Mouse (Mus musculus) adrenal gland, postnatal 14 days (tissue): ENCODE data around the gene Kctd15. TPM values are rescaled to one million over a fixed set of nuclear protein-coding genes. Genes with fewer than 3 reads are reported as not detected.
A peak's percentile ranks its signal among the peaks of the same experiment; 100 is the strongest.

ENCODE experiments used
- DNase-seq: peaks from one replicate; pipeline ENCODE4 v3.0.0; 2021; ENCODE audit warnings: mixed read lengths
- total RNA-seq: library from RNA; stranded (reverse); gene quantifications from 2 replicates; pipeline ENCODE4 v1.2.3, GENCODE M21; 2021

Kctd15 gene
- total RNA-seq, 1 experiment from 2014 or later, result 14.5 TPM

DNA sequence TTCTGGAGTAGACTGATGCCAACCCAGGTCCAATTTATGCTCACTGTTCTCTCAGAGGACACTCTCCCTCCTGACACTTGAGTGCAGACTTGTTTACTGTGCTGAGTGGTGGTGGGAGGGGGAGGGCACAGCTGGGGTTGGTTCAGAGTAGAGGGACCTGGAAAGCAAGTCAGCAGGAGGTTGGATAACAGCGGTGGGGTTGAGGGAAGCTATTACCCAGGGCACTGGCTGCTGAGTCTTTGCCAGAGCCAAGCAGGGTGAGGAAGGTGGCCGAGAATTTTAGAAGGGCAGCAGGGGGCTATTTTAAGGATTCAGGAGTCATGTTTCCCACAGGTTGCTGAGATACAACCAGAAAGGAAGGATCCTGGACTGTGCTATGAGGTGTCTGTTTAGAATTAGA is 36.1 kb downstream of the Kctd15 start:
- no peak for DNase-seq

DNA sequence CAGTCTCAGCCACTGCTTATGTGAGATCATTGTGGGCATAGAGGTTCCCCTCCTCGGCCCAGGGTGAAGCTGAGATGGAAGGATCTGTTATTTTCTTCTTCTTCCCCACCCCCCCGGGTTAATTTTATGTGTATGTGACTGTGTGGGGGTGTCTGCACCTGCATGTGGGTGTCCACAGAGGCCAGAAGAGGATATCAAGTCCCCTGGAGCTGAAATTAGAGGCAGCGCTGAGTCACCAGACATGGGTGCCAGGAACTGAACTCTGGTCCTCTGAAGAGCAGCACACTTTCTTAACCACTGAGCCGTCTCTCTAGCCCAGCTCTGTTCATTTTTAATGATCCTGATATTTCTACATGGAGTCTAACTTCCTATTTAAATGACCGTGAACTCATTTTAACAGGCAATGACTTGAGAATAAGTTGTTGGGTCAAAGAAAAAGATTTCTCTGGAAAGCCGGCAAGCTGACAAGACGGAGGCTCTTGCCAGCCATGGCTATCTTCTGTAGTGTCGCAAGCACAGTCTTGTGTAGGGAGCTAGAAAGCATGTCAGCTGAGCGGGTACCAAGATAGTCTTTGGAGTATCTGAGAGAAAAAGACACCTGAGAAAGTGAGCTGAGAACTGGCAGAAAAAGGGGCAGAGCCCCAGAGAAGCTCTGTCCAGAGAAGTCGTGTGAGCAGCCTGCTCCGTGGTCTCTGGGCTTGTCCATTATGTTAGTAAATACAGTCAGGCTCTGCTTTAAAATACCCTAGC is 38.2 kb downstream of the Kctd15 start:
- DNase-seq, result no peak

DNA sequence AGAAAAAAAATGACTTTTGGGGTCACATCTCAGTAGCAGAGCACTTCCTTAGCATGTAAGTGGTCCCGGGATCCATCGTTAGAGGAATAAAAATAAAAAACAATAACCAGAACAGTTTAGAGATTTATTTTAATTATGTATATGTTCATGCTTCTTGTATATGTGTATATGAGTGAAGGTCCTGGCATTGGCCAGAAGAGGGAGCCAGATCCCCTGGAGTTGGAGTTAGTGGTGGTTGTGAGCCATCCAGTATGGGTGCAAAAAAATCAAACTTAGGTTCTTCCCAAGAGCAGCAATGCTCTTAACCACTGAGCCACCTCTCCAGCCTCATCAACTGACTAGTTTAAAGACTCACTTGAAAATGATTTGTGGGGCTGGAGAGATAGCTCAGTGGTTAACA is 40.3 kb downstream of the Kctd15 start:
- peak; percentile 44 for DNase-seq

DNA sequence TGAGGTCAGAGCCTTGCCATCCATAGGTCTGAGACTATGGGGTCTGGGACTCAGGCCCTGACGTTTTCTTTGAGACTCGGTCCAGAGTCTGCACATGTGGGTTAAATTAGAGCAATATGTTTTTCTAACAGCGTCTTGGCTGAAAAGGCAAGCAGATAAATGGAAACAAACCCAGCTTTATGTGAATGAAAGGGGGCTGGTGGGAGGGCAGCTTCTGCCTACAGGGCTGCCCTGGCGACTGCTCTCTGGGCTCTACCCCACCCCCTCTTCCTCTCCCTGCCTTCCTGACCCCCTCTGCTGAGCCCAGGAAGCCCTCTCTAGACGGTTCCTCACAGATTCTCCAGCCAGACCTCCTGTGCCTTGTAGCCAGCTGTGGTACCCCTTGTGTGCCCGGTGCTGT is 46.1 kb downstream of the Kctd15 start:
- DNase-seq, result no peak

DNA sequence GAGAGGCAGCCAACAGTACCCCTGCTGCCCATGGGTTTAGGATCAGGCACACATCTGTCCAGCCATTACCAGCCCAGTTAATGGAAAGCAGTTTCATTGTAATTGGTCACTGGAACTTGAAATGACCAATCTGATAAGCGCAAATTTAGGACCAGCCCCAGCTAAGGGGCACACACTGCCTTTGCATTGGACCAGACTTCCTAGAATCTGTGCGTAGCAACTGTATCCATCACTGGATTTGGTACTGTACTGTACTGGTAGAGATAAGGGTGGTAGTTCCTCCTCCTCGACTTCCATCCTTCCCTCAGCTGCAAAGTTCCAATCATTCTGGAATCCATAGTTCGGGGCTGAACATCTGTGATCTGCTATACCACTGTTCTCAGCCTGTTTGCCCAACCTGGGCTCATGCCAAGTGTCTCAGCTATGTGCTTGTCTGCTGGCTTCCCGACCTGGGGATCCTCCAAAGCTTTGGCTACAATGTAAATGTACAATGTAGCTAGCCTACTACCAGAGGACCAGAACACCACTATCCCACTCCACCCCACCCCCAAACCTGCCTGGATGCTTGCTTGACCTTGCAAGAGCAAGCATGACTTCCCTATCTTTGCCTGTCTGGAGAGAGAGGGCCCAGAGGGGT is 49.1 kb downstream of the Kctd15 start:
- no peak for DNase-seq

DNA sequence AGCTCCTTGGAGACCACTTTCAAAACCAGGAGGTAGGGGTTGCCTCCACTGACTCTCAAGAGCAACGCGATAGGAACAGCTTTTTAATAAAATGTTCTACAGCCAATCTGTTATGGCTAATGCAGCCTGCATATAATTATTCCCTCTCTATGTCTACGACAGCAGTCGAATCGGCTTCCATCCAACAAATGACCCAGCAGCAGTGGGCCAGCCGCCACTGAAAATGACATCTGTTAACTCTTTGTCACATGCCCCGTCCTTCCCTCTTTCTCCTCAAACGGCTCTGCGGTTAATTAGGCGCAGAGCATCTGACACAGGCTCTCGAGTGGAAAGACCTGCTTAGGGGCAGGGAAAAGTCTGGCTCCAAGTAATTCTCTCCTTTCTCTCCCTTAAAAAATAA is 49.8 kb downstream of the Kctd15 start:
- peak; percentile 20 for DNase-seq

DNA sequence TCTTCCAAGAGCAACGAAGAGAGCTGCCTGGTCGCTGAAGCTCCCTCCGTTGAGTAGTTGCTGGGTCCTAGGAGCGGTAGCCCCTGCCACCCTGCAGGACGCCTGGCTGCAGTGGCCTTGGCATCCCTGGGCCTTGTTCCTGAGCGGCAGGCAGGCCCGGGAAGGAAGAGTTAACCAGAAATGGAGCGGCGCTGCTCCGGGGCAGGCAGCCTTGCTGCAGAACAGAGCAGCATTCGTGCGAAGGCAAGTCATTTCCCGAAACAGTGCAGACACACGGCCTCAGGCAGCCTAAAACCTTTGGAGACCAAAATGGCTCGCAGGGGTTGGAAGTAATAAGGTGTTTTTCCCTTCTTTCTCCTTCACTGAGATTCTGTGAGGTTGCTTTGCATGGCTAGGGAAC is 50.5 kb downstream of the Kctd15 start:
- DNase-seq, result peak; percentile 20

DNA sequence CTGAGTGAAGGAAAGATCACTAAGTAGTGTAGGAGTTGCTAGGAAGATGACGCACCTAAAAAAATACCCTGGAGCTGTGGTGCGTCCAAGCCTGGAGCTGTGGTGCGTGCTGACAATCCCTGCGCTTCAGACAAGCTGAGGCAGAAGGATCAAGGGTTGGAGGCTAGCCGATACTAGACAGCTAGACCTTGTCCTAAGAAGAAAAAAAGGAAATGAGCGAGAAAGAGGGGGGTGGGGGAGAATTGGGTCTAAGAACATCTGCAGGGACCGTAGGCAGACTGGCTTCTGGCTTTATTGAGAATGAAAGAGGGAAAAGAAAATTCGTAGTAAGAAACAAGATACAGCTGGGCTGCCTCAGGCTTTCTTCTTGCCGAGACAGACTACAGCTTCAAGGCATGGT is 58.0 kb downstream of the Kctd15 start:
- DNase-seq, result no peak

DNA sequence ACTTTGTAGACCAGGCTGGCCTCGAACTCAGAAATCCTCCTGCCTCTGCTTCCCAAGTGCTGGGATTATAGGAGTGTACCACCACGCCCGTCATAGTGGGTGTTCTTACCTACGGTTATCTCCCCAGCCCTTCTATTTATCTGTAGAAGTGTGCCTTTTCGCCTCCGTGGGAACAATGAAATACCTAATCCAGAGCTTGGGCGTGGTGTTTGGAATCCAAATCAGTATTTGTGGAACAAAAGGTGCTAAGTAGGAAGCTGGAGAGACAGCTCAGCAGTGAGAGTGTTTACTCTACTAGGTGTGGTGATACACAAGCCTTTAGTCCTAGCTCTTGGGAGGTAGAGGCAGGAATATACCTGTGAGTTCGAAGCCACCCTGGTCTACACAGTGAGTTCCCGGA is 58.5 kb downstream of the Kctd15 start:
- DNase-seq, result no peak

DNA sequence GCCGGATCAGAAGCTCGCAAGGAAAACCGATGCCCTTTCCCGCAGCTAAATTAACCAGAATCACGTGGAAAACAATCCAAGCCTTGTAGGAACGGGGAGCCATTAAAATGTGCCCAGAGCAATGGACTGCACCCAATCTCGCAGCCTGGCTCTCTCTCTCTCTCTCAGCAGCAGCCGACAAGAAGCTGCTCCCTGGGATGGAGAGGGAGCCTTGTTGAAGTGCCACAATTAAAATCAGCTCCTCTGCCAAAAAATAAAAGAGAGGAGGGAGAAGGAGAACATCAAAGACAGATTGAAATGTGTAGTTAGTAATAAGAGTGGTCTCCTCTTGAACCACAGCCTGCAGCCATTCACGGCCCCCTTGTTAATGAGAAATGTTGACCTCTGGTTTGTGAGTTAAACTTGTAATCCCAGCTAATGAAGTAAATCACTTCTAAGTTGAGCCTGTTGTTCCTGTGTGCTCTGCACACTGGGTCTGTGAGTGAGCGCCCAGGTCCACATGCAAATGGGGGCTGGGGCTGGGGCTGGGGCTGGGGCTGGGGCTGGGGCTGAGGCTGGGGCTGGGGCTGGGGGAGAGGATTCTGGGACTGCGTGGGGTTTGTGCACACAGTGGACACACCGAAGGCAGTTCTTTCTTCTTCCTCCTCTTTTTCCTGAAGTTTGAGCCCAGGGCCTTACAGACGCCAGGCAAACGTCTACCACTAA is 59.8 kb downstream of the Kctd15 start:
- DNase-seq, result no peak

DNA sequence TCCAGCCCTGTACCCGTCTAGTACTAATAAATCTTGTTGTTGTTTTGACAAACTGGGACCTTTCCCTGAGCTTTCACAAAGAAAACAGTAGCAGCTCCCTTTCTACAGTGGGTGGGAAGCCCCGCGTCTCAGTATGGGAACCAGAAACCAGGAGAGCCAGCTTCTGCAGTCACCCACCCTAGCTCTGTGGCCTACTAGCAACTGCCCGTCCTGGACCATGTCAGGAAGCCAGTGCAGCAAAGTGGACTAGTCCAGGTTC is 61.3 kb downstream of the Kctd15 start:
- DNase-seq, result no peak

DNA sequence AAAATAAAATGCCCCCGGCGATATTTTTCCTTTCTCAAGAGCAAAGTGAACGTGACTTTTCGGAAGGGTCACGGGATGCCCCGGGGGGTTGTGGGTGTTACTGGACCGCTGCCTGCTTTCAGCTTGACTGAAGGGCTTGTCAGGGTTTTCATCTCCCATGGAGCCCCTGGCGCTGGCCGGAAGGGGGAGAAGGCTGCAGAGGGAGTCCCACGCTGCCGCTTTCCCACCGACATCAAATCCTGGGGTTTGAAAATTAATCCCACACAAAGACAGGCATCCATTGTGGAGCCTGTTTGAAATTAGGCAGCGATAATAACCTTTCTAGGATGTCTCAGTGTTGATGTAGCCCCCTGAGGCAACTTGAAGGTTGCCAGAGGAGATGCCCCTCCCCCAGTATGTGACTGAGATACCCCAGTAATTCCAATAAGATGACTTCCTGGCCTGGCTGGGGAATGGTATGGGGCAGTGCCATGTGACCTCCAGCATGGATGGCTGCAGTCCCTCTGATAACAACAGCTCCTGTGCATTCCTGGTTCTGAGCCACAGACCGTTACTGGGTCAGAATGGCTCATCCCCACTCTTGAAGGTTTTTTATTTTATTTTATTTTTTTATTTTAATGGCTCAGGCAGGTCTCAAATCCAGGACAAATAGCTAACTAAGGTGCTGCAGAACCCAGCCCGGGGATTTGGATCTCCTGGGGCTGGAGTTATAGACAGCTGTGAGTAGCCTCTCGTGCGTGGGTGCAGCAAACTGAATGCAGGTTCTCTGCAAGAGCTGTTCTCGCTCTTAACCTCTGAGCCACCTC is 61.8 kb downstream of the Kctd15 start:
- peak; percentile 68 for DNase-seq

DNA sequence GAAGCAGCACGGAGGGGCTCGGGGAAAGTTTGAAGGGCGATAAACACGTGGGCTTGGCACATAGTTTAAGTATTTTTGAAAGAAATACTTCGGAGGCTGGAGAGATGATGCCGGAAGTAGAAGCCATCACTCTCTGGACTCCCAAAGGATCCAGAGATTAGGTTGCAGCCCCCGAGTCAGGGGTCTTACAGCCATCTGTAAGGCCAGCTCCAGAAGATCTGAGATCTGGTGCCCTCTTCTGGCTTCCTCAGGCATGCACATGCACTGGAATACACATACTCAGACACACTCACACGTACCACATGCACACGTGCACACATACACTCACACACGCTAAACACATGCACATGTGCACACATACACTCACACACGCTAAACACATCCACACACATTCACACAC is 65.8 kb downstream of the Kctd15 start:
- DNase-seq, result no peak

Other genes with a start within 250 kb of the Kctd15 start
- 3.8 and 7.0 TPM in 2 replicates for gene Chst8, start 156.0 kb upstream of the Kctd15 start, total RNA-seq